Mouse (Mus musculus) small intestine, adult 2 months (tissue): ENCODE results near the gene AC124502.3.

Experiments
- CTCF ChIP-seq: fragments of 200-500 bp; IDR thresholded peaks from 2 replicates; pipeline ENCODE4 v1.5.1; 2012; ENCODE audit warnings: low read depth, mild to moderate bottlenecking, control low read depth, inconsistent platforms, low read length, moderate library complexity, mixed read lengths; ENCODE audit not compliant: insufficient replicate concordance, insufficient read length; ENCODE audit errors: extremely low read depth
- POLR2A ChIP-seq: fragments of 200-500 bp; IDR thresholded peaks from 2 replicates; pipeline ENCODE4 v1.6.1; 2012; ENCODE audit warnings: low read depth, mild to moderate bottlenecking, control low read depth, inconsistent platforms, low read length, moderate library complexity

GRCm38 (mm10) chr19:5082596-5082995, 43.9 kb downstream of the AC124502.3 start:
- no peak for TF ChIP-seq CTCF
- TF ChIP-seq POLR2A = no peak
